Mouse (Mus musculus): ENCODE data around the gene Snrpa. TPM values are rescaled to one million over a fixed set of nuclear protein-coding genes. Genes with fewer than 3 reads are reported as not detected.
A peak's percentile ranks its signal among the peaks of the same experiment; 100 is the strongest.
"Not testable (repeated sequence)": the region's sequence is repeated elsewhere in the genome, so short reads cannot be mapped to it uniquely, and the experiment has no call there.

The Snrpa gene
- total RNA-seq (2021), result 88.3 and 90.9 TPM in 2 replicates
- long read RNA-seq, experiment 1, transcript Snrpa-202 (7 exons, 1,336 nt), result minor isoform, 44 of 141 reads
- long read RNA-seq, experiment 1, transcript Snrpa-201 (7 exons, 1,365 nt), result major isoform, 87 of 141 reads
- long read RNA-seq, experiment 1, partial matches to known transcripts, result 3 of 141 reads
- long read RNA-seq, experiment 1, other reads (novel, unspliced or antisense), result 4 of 141 reads
- long read RNA-seq, experiment 2, transcript Snrpa-202 (7 exons, 1,336 nt), result minor isoform, 26 of 90 reads
- long read RNA-seq, experiment 2, transcript Snrpa-201 (7 exons, 1,365 nt), result major isoform, 48 of 90 reads
- long read RNA-seq, experiment 2, transcript Snrpa-206 (6 exons, 1,288 nt), result minor isoform, 5 of 90 reads
- long read RNA-seq, experiment 2, partial matches to known transcripts, result 9 of 90 reads
- long read RNA-seq, experiment 2, other reads (novel, unspliced or antisense), result 2 of 90 reads

- DNase-seq, result peak; percentile 98
Measured at GRCm38 (mm10) chr7:27195681-27196611, at the start of gene Snrpa, which contains the start of gene BC024978. TSS of gene Snrpa (minus strand) at chr7:27196271. TSS of gene BC024978 (plus strand) at chr7:27195781.

- DNase-seq, result not testable (repeated sequence)
Measured at GRCm38 (mm10) chr7:27244088-27244487, 48.0 kb upstream of the Snrpa start.

GRCm38 (mm10) chr7:27243211-27243610 is 47.1 kb upstream of the Snrpa start:
- DNase-seq, result no peak

- DNase-seq, result no peak
Measured at GRCm38 (mm10) chr7:27238568-27238967, 42.5 kb upstream of the Snrpa start.

- DNase-seq, result no peak
Measured at GRCm38 (mm10) chr7:27237527-27237926, 41.5 kb upstream of the Snrpa start.

- DNase-seq, result peak; percentile 69
Measured at GRCm38 (mm10) chr7:27235726-27236125, 39.7 kb upstream of the Snrpa start.

- DNase-seq, result no peak
Measured at GRCm38 (mm10) chr7:27233300-27233699, 37.2 kb upstream of the Snrpa start.

GRCm38 (mm10) chr7:27232781-27233281 is 36.8 kb upstream of the Snrpa start, which contains the start of gene Coq8b:
TSS of gene Coq8b (plus strand) at chr7:27233023.
- DNase-seq, result peak; percentile 97

GRCm38 (mm10) chr7:27231693-27232331 is 35.7 kb upstream of the Snrpa start:
- peak; percentile 91 for DNase-seq

GRCm38 (mm10) chr7:27230781-27231180 is 34.7 kb upstream of the Snrpa start:
- DNase-seq, result no peak

- DNase-seq, result no peak
Measured at GRCm38 (mm10) chr7:27228865-27229264, 32.8 kb upstream of the Snrpa start.

- peak; percentile 96 for DNase-seq
Measured at GRCm38 (mm10) chr7:27228281-27228821, 32.3 kb upstream of the Snrpa start, which contains the start of gene Itpkc. TSS of gene Itpkc (minus strand) at chr7:27228661.

GRCm38 (mm10) chr7:27227676-27228075 is 31.6 kb upstream of the Snrpa start:
- DNase-seq, result peak; percentile 51

GRCm38 (mm10) chr7:27227276-27227675 is 31.2 kb upstream of the Snrpa start:
- DNase-seq, result no peak

GRCm38 (mm10) chr7:27224877-27225575 is 29.0 kb upstream of the Snrpa start:
- peak; percentile 83 for DNase-seq

GRCm38 (mm10) chr7:27222538-27222937 is 26.5 kb upstream of the Snrpa start:
- no peak for DNase-seq

- DNase-seq, result no peak
Measured at GRCm38 (mm10) chr7:27221939-27222338, 25.9 kb upstream of the Snrpa start.

- DNase-seq, result no peak
Measured at GRCm38 (mm10) chr7:27219937-27220336, 23.9 kb upstream of the Snrpa start.

GRCm38 (mm10) chr7:27218586-27218985 is 22.5 kb upstream of the Snrpa start:
- peak; percentile 29 for DNase-seq

GRCm38 (mm10) chr7:27212626-27213025 is 16.6 kb upstream of the Snrpa start:
- no peak for DNase-seq

Measured in adrenal gland, postnatal 14 days (tissue).